Mouse (Mus musculus): ENCODE measurements at regions not wholly inside any gene's neighbourhood (a gene's known extent, or its start where the extent isn't known, plus 50 kb on each side); places are given as distances from the start of the nearest gene placed in this dataset.

- H3K9me3 ChIP-seq, result no peaks in the 10 kb centered on the region
- no peak overlapping the region for H3K9ac ChIP-seq (replicated peaks)
- H3K4me2 ChIP-seq, result no peak overlapping the region
- no peak for ATAC-seq (ENCODE audit: insufficient number of reproducible peaks, insufficient read depth, low FRiP score, low TSS enrichment, low read depth)
- no peak overlapping the region for H3K4me3 ChIP-seq (replicated peaks)
- no peaks in the 10 kb centered on the region for H3K27me3 ChIP-seq
- H3K4me1 ChIP-seq (replicated peaks), result no peaks in the 10 kb centered on the region
- no peaks in the 10 kb centered on the region for H3K36me3 ChIP-seq
- 84% methylated on average over 3 of the region's 3 CpGs for WGBS
- H3K27ac ChIP-seq, result no peak overlapping the region
These were observed 283.0 kb upstream of the Clnk start for GRCm38 (mm10) chr5:39159651-39160050.

- WGBS, result 93% methylated on average over 1 of the region's 1 CpGs
- H3K4me1 ChIP-seq (replicated peaks), result no peaks in the 10 kb centered on the region
- no peak overlapping the region for H3K9ac ChIP-seq (replicated peaks)
- no peaks in the 10 kb centered on the region for H3K9me3 ChIP-seq
- no peaks in the 10 kb centered on the region for H3K36me3 ChIP-seq
- H3K27me3 ChIP-seq, result no peaks in the 10 kb centered on the region
- no peak overlapping the region for H3K27ac ChIP-seq
- ATAC-seq (ENCODE audit: insufficient number of reproducible peaks, insufficient read depth, low FRiP score, low TSS enrichment, low read depth), result no peak
- no peak overlapping the region for H3K4me3 ChIP-seq (replicated peaks)
- H3K4me2 ChIP-seq, result no peak overlapping the region
These were observed 279.2 kb upstream of the Clnk start for GRCm38 (mm10) chr5:39155763-39156162.

GRCm38 (mm10) chr5:39153291-39153794, 276.7 kb upstream of the Clnk start:
- Histone ChIP-seq H3K9ac (replicated peaks) (no peak overlapping the region), H3K27ac (no peak overlapping the region), H3K4me3 (replicated peaks) (no peak overlapping the region), H3K4me2 (no peak overlapping the region), H3K27me3 (no peaks in the 10 kb centered on the region), H3K9me3 (no peaks in the 10 kb centered on the region), H3K4me1 (replicated peaks) (no peaks in the 10 kb centered on the region), H3K36me3 (no peaks in the 10 kb centered on the region)
- no peak for ATAC-seq (ENCODE audit: insufficient number of reproducible peaks, insufficient read depth, low FRiP score, low TSS enrichment, low read depth)

- 91% methylated on average over 4 of the region's 4 CpGs for WGBS
- Histone ChIP-seq H3K27me3 (no peaks in the 10 kb centered on the region), H3K4me2 (no peak overlapping the region), H3K4me1 (replicated peaks) (no peaks in the 10 kb centered on the region), H3K9ac (replicated peaks) (no peak overlapping the region), H3K27ac (no peak overlapping the region), H3K4me3 (replicated peaks) (no peak overlapping the region), H3K9me3 (no peaks in the 10 kb centered on the region), H3K36me3 (no peaks in the 10 kb centered on the region)
- ATAC-seq (ENCODE audit: insufficient number of reproducible peaks, insufficient read depth, low FRiP score, low TSS enrichment, low read depth), result no peak
These were observed 275.3 kb upstream of the Clnk start for GRCm38 (mm10) chr5:39151917-39152316.

- H3K36me3 ChIP-seq, result no peaks in the 10 kb centered on the region
- no peaks in the 10 kb centered on the region for H3K9me3 ChIP-seq
- no peak overlapping the region for H3K27ac ChIP-seq
- 92% methylated on average over 4 of the region's 4 CpGs for WGBS
- no peak overlapping the region for H3K4me2 ChIP-seq
- no peak for ATAC-seq (ENCODE audit: insufficient number of reproducible peaks, insufficient read depth, low FRiP score, low TSS enrichment, low read depth)
- no peak overlapping the region for H3K9ac ChIP-seq (replicated peaks)
- H3K27me3 ChIP-seq, result no peaks in the 10 kb centered on the region
- no peak overlapping the region for H3K4me3 ChIP-seq (replicated peaks)
- peaks cover 2% of the 10 kb centered on the region; the same call in 1 of the 2 replicates for H3K4me1 ChIP-seq (replicated peaks)
These were observed 274.3 kb upstream of the Clnk start for GRCm38 (mm10) chr5:39150891-39151290.

- no peak overlapping the region for H3K4me3 ChIP-seq (replicated peaks)
- no peaks in the 10 kb centered on the region for H3K9me3 ChIP-seq
- no peak for ATAC-seq (ENCODE audit: insufficient number of reproducible peaks, insufficient read depth, low FRiP score, low TSS enrichment, low read depth)
- WGBS, result 42% methylated on average over 2 of the region's 2 CpGs
- no peak overlapping the region for H3K27ac ChIP-seq
- H3K36me3 ChIP-seq, result no peaks in the 10 kb centered on the region
- H3K9ac ChIP-seq (replicated peaks), result no peak overlapping the region
- H3K27me3 ChIP-seq, result no peaks in the 10 kb centered on the region
- peaks cover 4% of the 10 kb centered on the region for H3K4me1 ChIP-seq (replicated peaks)
- H3K4me2 ChIP-seq, result no peak overlapping the region
These were observed 269.0 kb upstream of the Clnk start for GRCm38 (mm10) chr5:39145658-39146057.

GRCm38 (mm10) chr5:39144225-39144624, 267.6 kb upstream of the Clnk start:
- no peak overlapping the region for H3K27ac ChIP-seq
- no peak for ATAC-seq (ENCODE audit: insufficient number of reproducible peaks, insufficient read depth, low FRiP score, low TSS enrichment, low read depth)
- WGBS, result 77% methylated on average over 10 of the region's 10 CpGs
- no peak overlapping the region for H3K4me3 ChIP-seq (replicated peaks)
- H3K4me1 ChIP-seq (replicated peaks), result peaks cover 4% of the 10 kb centered on the region
- no peak overlapping the region for H3K9ac ChIP-seq (replicated peaks)
- no peak overlapping the region for H3K4me2 ChIP-seq
- H3K36me3 ChIP-seq, result no peaks in the 10 kb centered on the region
- H3K9me3 ChIP-seq, result no peaks in the 10 kb centered on the region
- H3K27me3 ChIP-seq, result no peaks in the 10 kb centered on the region

- no peak overlapping the region for H3K4me2 ChIP-seq
- WGBS, result 66% methylated on average over 4 of the region's 4 CpGs
- H3K9ac ChIP-seq (replicated peaks), result no peak overlapping the region
- H3K4me3 ChIP-seq (replicated peaks), result no peak overlapping the region
- no peaks in the 10 kb centered on the region for H3K36me3 ChIP-seq
- H3K4me1 ChIP-seq (replicated peaks), result peaks cover 4% of the 10 kb centered on the region
- no peaks in the 10 kb centered on the region for H3K9me3 ChIP-seq
- H3K27me3 ChIP-seq, result no peaks in the 10 kb centered on the region
- ATAC-seq (ENCODE audit: insufficient number of reproducible peaks, insufficient read depth, low FRiP score, low TSS enrichment, low read depth), result no peak
- no peak overlapping the region for H3K27ac ChIP-seq
These were observed 267.0 kb upstream of the Clnk start for GRCm38 (mm10) chr5:39143648-39144047.

GRCm38 (mm10) chr5:39138375-39138774, 261.8 kb upstream of the Clnk start:
- no peak overlapping the region for H3K4me3 ChIP-seq (replicated peaks)
- WGBS, result 78% methylated on average over 3 of the region's 3 CpGs
- no peak for ATAC-seq (ENCODE audit: insufficient number of reproducible peaks, insufficient read depth, low FRiP score, low TSS enrichment, low read depth)
- no peak overlapping the region for H3K27ac ChIP-seq
- H3K9ac ChIP-seq (replicated peaks), result no peak overlapping the region
- no peaks in the 10 kb centered on the region for H3K9me3 ChIP-seq
- H3K27me3 ChIP-seq, result no peaks in the 10 kb centered on the region
- H3K4me1 ChIP-seq (replicated peaks), result no peaks in the 10 kb centered on the region
- no peak overlapping the region for H3K4me2 ChIP-seq
- no peaks in the 10 kb centered on the region for H3K36me3 ChIP-seq

- H3K36me3 ChIP-seq, result no peaks in the 10 kb centered on the region
- no peak overlapping the region for H3K4me3 ChIP-seq (replicated peaks)
- ATAC-seq (ENCODE audit: insufficient number of reproducible peaks, insufficient read depth, low FRiP score, low TSS enrichment, low read depth), result no peak
- no peak overlapping the region for H3K27ac ChIP-seq
- no peak overlapping the region for H3K4me2 ChIP-seq
- no peaks in the 10 kb centered on the region for H3K4me1 ChIP-seq (replicated peaks)
- H3K27me3 ChIP-seq, result no peaks in the 10 kb centered on the region
- no peaks in the 10 kb centered on the region for H3K9me3 ChIP-seq
- H3K9ac ChIP-seq (replicated peaks), result no peak overlapping the region
These were observed 252.3 kb upstream of the Clnk start for GRCm38 (mm10) chr5:39128931-39129330.

GRCm38 (mm10) chr5:39126833-39127232, 250.2 kb upstream of the Clnk start:
- Histone ChIP-seq H3K4me3 (replicated peaks) (no peak overlapping the region), H3K4me1 (replicated peaks) (no peaks in the 10 kb centered on the region), H3K27me3 (no peaks in the 10 kb centered on the region), H3K9me3 (no peaks in the 10 kb centered on the region), H3K36me3 (no peaks in the 10 kb centered on the region), H3K27ac (no peak overlapping the region), H3K9ac (replicated peaks) (no peak overlapping the region), H3K4me2 (no peak overlapping the region)
- ATAC-seq (ENCODE audit: insufficient number of reproducible peaks, insufficient read depth, low FRiP score, low TSS enrichment, low read depth), result no peak
- 88% methylated on average over 4 of the region's 4 CpGs for WGBS

GRCm38 (mm10) chr5:39126270-39126691, 249.7 kb upstream of the Clnk start:
- no peaks in the 10 kb centered on the region for H3K9me3 ChIP-seq
- WGBS, result 78% methylated on average over 2 of the region's 2 CpGs
- H3K27me3 ChIP-seq, result no peaks in the 10 kb centered on the region
- no peak overlapping the region for H3K4me2 ChIP-seq
- H3K4me1 ChIP-seq (replicated peaks), result no peaks in the 10 kb centered on the region
- H3K9ac ChIP-seq (replicated peaks), result no peak overlapping the region
- H3K36me3 ChIP-seq, result no peaks in the 10 kb centered on the region
- H3K4me3 ChIP-seq (replicated peaks), result no peak overlapping the region
- peak; percentile 59; the same call in 1 of the 2 replicates for ATAC-seq (ENCODE audit: insufficient number of reproducible peaks, insufficient read depth, low FRiP score, low TSS enrichment, low read depth)
- H3K27ac ChIP-seq, result no peak overlapping the region

Measured in limb, embryonic 12.5 days (tissue).